Mouse (Mus musculus) thymus, postnatal 36 days (tissue): ENCODE data around the gene Mybphl.

Experiments used
- DNase-seq, 2 experiments: peaks; one replicate each; pipeline ENCODE4 v3.0.0; 2022; ENCODE audit warnings: mixed read lengths in 2 of 2

The Mybphl gene

DNA sequence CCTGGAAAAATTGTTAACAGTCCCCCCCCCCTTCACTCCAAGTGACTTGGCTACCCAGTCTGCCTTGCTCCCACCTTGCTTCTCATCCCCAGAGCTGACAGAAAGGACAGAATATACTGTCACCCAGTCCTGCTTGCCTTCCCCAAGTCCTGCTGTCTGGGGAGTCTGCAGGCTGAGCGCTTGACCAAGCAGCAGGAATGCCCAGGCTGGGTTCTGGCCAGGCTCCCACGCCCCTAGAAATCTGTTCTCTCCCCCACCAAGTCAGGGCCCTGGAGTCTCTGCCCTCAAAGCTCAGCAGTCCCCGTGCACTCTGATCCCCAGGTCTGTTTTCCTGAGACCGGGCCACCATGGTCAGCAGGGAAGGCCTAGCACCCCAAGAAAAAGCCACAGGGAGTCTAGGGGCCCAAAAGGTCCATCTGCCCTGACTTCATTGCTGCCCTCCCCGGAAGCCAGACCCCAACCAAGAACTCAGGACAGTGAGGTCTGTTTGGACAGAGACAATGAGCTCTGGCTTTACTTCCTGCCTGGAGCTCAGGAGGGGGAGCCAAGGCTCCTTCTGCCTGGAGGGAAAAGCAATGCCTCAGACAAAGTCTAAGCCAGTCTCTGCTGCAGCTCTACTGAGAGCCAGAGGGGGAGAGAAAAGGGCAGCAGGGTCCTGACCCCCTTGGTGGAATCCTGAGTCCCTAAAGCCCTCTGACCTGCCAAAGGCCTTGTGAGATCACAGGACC is 46.5 kb downstream of the Mybphl start:
- no peak for DNase-seq

- peak in 1 of 2 experiments; percentile 6 for DNase-seq
These were observed 47.0 kb downstream of the Mybphl start for GRCm38 (mm10) chr3:108411754-108412121.

DNA sequence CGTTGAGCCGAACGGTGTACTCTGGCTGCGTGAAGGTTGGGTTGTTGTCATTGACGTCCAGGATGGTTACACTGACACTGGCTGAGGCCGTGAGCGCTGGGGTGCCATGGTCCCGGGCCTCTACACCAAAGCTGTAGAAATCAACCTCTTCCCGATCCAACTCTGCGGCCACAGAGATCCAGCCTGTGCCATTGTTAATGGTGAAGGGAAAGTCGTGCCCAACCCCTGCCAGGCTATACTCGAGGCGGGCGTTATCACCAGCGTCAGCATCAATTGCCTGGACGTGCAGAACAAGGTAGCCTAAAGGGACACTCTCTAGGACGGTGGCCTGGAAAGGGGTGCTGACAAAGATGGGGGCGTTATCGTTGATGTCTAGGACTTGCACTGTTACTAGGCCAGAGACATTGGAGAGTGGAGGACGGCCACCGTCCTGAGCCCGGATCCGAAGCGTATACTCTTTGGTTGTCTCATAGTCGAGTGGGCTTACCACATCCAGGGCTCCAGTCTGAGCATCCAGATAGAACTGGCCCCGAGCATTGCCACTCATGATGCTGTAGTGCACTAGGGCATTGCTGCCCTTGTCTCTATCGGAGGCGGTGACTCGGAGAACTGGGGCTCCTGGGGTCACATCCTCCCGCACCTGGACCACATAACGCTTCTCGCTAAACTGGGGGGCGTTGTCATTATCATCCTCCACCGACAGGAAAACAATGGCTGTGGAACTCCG is 49.1 kb downstream of the Mybphl start:
- DNase-seq = no peak

- peak; percentile 47 to 62 for DNase-seq
These were observed 50.4 kb downstream of the Mybphl start, which contains the start of gene Celsr2 for GRCm38 (mm10) chr3:108414857-108415830. TSS of gene Celsr2 (minus strand) at chr3:108415552.

- peak; percentile 81 to 85 for DNase-seq
These were observed 51.1 kb downstream of the Mybphl start for GRCm38 (mm10) chr3:108415831-108416223.

DNA sequence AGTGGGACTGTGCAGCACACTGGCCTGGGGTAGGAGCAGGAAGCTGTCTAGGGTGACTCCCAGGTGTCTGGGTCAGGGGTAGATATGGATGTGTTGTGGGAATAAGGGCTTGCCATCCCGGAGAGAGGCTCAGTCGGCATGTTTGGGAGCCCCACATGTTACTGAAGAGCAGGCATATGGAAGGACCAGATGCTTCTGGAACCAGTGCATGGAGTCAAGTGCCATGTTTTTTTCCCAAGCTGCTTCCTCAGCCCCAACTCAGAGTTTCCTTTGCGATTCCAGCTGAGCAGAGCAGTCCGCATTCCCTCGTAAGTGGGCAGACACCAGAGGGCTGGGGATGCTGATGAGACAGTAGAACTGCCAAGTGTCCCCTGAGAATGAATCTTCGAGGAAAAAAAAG is 58.3 kb downstream of the Mybphl start:
- no peak for DNase-seq

DNA sequence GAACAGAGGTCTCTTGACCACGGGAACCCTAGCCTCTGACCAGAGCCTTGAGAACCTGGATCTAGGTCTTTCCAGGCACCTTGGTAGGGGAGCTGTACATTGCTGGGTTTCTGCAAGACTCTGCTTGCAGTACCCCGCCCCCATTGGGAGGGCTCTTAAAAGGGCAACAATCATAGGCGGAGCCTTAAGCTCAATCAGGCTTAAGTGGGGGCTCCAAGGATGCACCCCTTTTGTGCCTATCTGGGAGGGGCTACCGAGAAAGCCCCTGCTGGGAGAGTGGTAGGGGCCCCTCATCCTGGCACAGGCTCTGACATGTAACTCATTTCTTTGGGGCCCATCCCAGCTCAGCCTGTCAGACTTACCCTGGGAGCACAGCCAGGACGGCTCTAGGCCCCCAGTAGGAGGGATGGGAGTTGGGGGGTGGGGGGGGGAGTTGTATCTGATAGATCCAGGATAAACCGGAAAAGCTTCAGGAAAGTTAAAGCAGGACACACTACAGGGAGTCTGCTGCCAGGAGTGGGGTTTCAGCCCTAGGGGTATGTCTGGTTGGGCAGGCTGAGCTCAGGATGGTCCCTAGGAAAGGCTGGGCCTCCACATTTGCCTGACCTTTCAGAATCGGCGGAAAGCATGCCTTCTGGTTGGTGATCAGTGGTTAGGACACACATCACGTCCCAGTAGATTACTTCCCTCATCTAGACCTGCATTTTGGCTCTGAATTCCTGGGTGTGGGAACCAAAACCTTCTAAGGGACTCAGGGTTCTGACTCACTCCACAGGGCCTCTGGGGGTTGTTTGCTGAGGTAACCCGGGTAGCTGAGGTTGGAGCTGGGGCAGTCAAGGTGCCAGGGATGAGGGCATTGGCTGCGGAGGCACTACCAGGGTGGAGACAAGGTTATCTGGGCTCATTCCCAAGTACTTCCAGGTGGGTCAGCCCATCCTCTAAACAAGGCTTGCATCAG is 59.4 kb downstream of the Mybphl start:
- peak; percentile 50 to 62 for DNase-seq

DNA sequence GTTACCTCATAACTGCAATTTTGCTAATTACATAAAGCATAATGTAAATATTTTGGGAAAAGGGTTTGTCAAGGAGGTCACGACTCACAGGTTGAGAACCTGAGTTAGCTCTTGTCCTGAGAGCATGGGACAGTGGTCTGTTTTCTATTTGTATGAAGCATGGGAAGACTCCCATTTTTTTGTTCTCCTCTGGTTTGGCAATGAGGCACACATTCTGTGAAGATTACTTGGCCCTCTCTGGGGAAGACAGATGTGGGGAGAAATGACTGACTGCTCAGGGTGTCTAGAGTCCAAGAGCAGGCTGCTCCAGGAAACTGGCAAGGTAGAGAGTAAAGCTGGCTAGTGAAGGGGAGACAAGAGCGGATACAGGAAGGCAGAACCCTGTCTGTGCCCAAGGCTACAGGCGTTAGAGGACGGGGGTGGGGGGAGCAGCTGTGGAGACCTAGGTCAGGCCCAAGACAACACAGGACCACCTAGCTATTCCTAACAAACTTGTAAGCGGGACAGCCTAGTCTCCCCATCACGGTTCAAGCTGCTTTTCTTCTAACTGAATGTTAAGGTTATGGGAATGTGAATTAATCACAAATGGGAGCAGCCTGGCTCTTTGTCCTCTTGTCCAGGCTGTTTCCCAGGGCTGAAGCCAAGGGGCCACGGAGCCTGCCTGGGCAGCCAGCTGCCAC is 60.4 kb downstream of the Mybphl start:
- DNase-seq = no peak

DNA sequence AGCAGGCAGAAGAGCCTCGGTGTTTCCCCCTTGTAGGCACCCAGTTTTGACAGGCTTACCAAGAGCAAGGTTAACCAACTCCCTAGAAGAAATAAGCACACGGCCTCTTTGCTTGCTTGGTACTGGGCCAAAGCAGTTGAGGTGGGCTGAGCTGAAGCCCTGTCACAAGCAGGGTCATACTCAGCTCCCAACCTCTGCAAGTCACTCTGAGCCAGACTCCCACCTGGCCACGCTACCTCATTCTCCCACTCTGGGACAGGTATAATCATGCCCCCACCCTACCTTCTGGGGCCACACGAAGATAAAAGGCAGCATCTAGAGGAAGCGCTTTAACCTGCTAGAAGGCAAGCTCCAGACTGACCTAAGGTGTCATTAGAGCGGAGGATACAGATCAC is 60.9 kb downstream of the Mybphl start:
- DNase-seq = no peak
